Mouse (Mus musculus): ENCODE measurements at regions not wholly inside any gene's neighbourhood (a gene's known extent, or its start where the extent isn't known, plus 50 kb on each side); places are given as distances from the start of the nearest gene placed in this dataset.

- TF ChIP-seq EP300 (IDR thresholded peaks at IDR 0.05; ENCODE audit: low read length): no peak
- no peak for TF ChIP-seq KAT2A (IDR thresholded peaks at IDR 0.05; ENCODE audit: insufficient replicate concordance, low read length)
- TF ChIP-seq CTCF (conservative IDR thresholded peaks at IDR 0.05 in 1 of 2, IDR thresholded peaks at IDR 0.05 in 1 of 2; ENCODE audit: low read depth in 2 of 2, low read length in 2 of 2): no peak
- TF ChIP-seq ZKSCAN1 (IDR thresholded peaks at IDR 0.05; ENCODE audit: borderline replicate concordance, low read depth, low read length): no peak
- no peak for TF ChIP-seq POLR2AphosphoS2 (IDR thresholded peaks at IDR 0.05; ENCODE audit: low read depth, low read length)
- TF ChIP-seq POLR2A (IDR thresholded peaks at IDR 0.05; ENCODE audit: low read depth, low read length): no peak
- no peak for TF ChIP-seq NRF1 (IDR thresholded peaks at IDR 0.05; ENCODE audit: low read depth, low read length)
- TF ChIP-seq MYC (IDR thresholded peaks at IDR 0.05; ENCODE audit: low read depth, low read length): no peak
- no peak for TF ChIP-seq MAFK (IDR thresholded peaks at IDR 0.05; ENCODE audit: insufficient replicate concordance, low read length)
- no peak for TF ChIP-seq USF1 (IDR thresholded peaks at IDR 0.05; ENCODE audit: low read depth, low read length)
- TF ChIP-seq ZMIZ1 (IDR thresholded peaks at IDR 0.05; ENCODE audit: low read depth, low read length): no peak
Measured at GRCm38 (mm10) chr12:99625094-99625493, 61.7 kb upstream of the Foxn3 start.
